Mouse (Mus musculus) lung, postnatal 0 days (tissue): ENCODE measurements at regions not wholly inside any gene's neighbourhood (a gene's known extent, or its start where the extent isn't known, plus 50 kb on each side); places are given as distances from the start of the nearest gene placed in this dataset.

Experiments
- CTCF ChIP-seq: IDR thresholded peaks from 2 replicates; pipeline ENCODE4 v1.5.1; 2016; ENCODE audit warnings: antibody characterized with exemption, mild to moderate bottlenecking
- EP300 ChIP-seq: IDR thresholded peaks from 2 replicates; pipeline ENCODE4 v1.6.1; 2016; ENCODE audit warnings: antibody characterized with exemption, mild to moderate bottlenecking, control low read depth

DNA sequence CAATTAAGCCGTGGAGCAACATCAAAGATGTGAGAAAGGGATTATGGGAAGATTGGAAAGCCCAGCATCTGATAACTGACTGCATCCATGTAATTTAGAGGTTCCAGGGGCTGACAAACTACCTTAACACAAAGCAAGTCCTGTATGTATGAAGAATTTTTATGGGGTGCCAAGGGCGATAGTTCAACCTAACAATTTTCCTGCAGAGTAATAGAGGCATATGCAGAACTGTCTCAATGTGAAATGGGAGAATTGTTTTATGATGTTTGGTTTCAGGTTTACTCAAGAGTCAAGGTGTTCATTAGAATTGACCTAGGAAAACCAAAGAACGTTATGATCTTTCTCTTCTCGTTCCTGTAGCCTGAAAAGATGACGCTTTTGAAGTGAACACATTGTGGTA, 184.1 kb downstream of the Ptprc start:
- no peak for TF ChIP-seq CTCF
- TF ChIP-seq EP300 = no peak
